Mouse (Mus musculus) spleen, postnatal 36 days (tissue): ENCODE measurements around the gene Slc19a1.
A peak's percentile ranks its signal among the peaks of the same experiment; 100 is the strongest.

Source experiments
- DNase-seq, 2 experiments: peaks; one replicate each; pipeline ENCODE4 v3.0.0; 2022; ENCODE audit warnings: low spot score in 2 of 2, mixed read lengths in 1 of 2

The Slc19a1 gene

DNA sequence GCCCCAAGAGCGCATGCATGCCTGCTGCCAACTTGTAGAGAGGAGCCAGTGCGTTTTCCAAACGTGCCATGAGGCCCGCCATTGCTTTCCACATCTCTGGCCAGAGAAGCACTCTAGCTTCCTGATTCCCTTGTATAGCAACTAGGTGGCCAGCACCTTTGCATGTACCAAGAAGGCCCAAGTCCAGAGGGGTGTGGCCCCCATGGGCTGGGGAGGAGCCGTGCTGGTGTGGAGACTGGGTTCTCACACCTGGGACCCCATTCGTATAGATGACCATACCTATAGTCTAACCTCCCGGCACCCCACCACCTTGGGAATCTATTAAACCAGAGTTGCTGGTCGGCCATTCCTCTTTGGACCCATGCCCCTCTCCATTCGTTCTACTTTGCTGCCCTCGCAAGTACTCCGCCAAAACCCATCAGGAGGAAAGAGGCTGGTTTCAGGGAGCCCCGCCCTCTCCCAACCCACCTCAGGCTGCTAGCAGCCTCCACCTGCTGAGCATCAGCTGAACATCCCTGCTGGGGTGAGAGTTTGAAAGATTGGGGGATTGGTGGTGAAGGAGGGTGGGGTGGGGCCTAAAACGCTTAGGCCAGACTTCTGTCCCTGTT, at the start of gene Slc19a1:
Gene Slc19a1 (plus strand): TSS at position 474 of the 608 bp plus-strand sequence.
- no peak for DNase-seq

GRCm38 (mm10) chr10:76988586-76988985, 43.5 kb upstream of the Slc19a1 start:
- DNase-seq, result no peak

GRCm38 (mm10) chr10:76992456-76992855, 39.6 kb upstream of the Slc19a1 start:
- DNase-seq, result no peak

DNA sequence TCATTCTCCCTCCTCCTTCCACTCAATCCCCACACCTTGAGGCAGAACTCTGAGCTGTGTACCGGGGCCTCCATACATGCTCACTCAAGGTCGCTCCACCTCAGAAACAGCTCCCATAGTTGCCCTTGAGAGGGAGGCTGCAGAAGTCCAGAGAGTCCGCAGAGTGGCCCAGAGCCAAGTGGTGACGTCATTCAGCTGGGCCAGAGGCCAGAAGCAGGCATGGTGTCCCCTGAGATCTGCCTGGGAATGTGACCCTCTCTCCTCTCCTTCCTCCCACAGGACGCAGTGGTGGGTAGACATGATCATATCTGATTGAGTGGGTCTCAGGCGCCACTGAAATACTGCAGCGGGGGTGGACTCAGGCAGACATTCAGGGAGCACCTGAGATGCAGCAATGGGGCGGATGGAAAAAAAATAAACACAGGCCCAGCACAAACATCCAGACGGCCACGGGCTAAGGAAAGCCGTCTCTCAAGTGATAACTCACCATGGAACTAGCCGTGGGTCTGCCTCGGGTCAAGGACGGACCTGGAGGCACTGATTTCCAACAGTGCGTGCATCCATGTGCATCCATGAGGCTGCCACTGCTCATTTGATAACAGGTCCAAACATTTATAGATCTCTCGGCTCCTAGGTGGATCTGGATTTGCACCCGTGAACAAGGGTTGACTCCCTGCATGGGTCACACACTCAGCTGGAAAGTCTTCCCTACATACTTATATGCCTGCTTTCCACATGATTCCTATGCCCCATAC, 34.1 kb upstream of the Slc19a1 start:
- DNase-seq, result no peak

DNA sequence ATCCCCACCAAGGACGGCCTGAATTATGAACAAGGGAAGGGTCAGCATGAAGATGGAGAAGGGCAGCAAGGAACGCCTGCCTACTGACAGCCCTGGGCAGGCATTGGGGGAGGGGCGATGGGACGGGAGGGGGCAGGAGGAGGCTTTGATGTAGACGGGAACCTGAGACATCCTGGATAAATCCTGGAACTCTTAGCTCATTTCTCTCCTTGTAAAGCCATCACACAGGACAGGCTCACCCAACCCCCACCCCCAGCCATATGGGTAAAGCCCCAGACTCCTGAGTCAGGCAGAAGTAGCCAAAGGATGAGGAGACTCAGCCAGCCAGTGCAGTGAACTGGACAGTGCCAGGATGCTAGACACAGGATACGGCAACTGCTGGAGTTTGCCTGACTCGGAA, 27.1 kb upstream of the Slc19a1 start:
- no peak for DNase-seq

DNA sequence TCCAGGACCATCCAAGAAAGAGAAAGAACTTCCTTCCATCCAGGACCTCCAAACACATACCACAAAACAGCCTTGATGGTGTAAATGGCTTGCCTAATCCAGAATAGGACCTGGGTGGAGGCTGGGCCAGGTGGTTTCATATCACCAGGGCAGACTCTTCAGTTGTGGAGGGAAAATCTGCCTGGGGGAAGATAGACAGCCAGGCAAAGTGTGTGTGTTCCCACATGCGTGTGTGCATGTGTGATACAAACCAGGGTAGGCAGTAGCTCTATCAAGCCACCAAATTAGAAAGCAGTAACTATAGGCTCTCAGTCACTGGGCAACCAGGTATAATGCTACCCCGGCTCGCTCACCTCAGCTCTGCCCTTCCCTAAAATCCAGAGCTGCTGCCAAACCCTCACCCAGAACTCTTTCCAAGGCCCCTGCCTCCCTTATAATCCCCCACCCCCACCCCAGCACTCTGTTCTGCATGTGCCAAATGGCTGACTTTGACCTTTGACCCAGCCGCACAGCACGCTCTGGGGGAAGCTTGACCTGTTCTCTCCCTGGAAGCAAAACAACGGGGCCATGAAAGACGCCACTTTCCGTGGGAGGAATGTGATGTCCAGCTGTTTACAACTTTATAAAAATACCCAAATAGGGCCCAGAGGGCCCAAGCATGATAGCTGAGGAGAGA, 24.5 kb upstream of the Slc19a1 start:
- DNase-seq, result no peak

- no peak for DNase-seq
Observed at GRCm38 (mm10) chr10:77008109-77008561, 23.9 kb upstream of the Slc19a1 start.

DNA sequence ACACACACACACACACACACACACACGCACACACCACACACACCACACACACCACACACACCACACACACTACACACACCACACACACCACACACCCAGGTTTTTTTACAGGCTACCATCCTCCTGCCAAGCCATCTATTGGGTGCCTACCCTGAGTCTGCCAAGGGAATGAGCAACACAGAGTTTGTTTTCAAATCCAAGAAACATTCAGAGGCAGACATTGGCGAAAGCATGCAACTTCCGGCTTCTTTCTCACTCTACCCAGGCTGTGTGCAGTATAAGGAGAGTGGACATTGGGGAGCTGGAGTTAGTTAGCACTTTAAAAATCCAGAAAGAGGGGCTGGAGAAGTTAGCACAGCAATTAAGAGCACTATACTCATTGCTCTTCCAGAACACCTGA, 23.3 kb upstream of the Slc19a1 start:
- no peak for DNase-seq

- no peak for DNase-seq
Observed at GRCm38 (mm10) chr10:77011681-77012080, 20.4 kb upstream of the Slc19a1 start.

DNA sequence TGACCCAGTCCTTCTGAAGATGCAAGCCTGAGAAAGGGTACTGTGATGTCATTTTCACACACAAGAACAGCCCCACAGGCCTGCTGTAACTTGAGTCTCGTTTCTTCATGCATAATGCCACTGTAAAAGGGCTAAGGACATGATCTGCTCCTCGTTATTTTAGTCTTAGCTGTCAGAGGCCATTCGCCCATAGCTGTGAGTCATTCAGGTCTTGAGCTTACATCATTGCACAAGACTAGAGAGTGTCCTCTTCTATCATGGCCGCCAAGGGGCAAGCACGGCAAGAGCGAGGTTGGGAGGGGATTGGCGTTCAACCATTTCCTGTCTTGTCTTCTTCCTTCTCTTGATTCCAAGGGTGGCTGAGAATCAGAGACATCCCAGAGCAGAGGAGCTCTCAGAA, 16.0 kb upstream of the Slc19a1 start:
- DNase-seq, result no peak

GRCm38 (mm10) chr10:77016499-77016898, 15.5 kb upstream of the Slc19a1 start:
- no peak for DNase-seq

DNA sequence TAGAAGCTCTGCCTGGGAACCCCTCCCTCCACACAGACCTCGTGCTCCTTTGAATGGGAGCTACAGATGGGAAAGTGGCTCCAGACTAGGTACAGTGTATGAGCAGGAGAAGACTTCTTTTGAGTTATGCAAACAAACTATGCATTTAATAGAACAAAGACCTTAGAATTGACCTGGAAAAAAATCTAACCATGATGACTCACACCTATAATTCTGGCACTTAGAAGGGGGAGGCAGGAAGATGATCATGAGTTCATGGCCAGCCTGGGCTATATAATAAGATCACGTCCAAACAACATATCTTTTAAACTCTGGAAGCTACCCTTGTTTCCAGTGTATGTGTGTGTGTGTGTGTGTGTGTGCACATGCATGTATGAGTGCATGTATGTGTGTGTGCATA, 15.0 kb upstream of the Slc19a1 start:
- DNase-seq, result no peak

DNA sequence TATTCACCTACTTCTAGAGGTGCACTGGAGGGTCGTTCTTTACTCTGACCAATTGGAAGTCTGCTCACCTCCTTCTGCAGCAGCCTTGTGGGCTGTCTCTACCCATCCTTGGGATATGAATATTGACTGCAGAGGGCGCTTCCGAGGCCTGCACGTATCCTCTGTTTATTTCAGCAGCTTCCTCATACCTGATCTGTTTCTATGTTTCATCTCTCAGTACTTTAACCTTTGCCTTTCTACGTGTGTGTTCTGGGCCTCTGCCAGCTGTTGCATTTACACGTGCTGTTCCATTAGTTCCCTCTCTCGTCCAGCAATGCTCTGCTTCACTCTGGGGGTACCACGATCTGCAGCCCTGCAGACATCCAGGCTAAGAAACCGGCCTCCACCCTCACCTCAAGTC, 14.4 kb upstream of the Slc19a1 start:
- DNase-seq, result no peak

GRCm38 (mm10) chr10:77021399-77022052, 10.5 kb upstream of the Slc19a1 start:
- DNase-seq, result peak; percentile 49 to 57

GRCm38 (mm10) chr10:77022301-77023130, 9.5 kb upstream of the Slc19a1 start:
- no peak for DNase-seq

GRCm38 (mm10) chr10:77024231-77024630, 7.8 kb upstream of the Slc19a1 start:
- no peak for DNase-seq

DNA sequence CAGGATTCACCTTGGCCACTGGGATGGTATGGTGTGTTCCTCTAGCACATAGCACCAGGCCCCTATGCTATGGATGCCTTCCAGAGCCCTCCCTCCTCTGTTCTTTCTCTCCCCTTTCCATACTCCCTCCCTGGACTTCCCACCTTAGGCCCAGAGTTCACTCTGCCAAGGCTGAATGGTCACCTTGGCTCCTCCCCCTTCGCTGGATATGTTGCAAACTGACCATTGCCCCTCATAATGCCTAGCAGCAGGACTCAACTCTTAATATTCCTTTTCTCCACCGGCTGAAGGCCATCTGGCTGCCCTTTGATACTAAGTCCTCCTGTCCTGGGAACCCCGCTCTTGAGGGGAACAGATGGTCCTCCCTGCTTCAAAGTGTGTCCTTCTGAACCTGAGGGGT, 5.1 kb upstream of the Slc19a1 start:
- DNase-seq, result no peak

DNA sequence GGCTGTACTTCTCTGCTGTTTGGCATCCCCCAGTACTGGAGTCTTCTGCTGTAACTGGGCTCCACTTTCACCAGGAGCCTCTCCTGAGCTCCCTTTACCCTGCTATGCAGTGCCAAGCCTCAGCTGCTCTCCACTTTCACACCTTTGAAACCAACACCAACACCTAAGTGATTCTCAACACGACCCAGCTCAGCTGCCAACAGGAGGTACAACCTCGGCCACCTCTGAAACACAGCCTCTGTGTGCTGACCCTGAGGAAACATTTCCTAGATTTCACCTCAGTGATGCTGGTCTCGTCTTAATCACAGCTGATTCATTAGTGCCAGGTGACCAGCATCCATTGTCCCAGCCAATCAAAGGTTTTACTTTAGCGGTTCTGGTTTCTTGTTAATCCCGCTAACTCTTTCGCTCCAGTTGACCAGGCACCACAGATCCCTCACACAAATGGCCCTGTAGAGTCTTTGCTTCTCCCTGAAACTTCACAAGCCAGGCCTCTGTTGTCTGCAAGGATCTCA, 3.2 kb upstream of the Slc19a1 start:
- no peak for DNase-seq

DNA sequence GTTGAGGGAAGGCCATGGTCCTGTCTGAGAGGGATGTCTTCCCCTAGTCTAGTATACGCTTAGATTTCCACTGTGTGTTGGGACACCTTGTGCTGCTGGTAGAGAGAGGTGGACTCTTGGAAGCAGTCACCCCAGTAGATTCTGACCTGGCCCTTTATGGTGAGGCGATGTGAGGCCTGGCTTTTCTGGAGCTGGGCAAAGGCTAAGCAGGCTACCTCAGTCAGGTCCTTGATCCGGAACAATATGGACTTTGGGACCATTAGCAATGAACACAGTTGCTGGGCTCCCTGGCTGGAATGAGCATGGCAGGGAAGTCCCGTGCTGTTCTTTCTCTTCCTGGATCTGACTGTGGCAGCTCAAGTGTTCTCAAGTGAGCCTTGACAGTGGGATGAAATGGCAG, 2.3 kb upstream of the Slc19a1 start:
- no peak for DNase-seq

DNA sequence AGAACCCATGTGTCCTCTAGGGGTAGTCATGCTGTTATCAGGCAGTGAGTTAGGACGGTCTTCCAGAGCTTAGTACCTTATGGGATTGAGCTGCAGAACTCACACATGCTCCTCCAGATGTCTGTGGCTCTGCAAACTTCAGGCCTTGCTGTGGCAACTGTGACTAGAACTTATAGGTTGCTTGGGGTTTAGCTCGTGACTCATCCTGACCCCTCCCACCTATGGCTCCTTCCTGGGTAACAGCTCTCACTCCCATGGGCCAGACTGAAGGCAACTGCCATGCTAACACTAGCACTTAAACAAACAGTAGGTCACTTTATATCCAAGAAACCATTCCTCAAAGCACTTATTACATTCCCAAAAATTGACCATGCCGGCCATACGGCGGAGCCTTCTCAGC, 1.4 kb upstream of the Slc19a1 start:
- no peak for DNase-seq
